Mouse (Mus musculus) right cerebral cortex, postnatal 36 days (tissue): ENCODE data around the gene Fam160b1.

ENCODE experiments used
- DNase-seq, 2 experiments: peaks; one replicate each; pipeline ENCODE4 v3.0.0; 2022; ENCODE audit warnings: low spot score in 2 of 2, mixed read lengths in 1 of 2

Fam160b1 gene

GRCm38 (mm10) chr19:57366626-57367025 lies 6.1 kb downstream of the Fam160b1 start:
- no peak for DNase-seq

DNA sequence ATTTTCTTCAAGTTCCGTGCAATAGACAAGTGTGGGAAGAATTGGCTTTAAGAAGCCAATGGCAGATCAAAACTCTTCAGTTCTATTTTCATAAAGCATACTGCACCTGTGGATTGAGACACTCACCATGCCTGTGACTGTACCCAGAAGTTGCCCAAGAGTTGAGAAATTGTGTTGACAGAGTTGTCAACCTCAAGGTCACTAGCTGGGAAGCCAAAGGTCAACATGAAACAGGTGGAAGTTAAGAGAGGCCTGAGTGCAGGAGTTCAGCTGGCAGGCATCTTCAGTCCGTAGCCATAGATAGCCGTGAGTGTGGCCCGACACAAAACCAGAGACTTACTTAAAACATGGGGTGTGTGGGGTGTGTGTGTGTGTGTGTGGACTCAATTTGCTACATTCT lies 6.7 kb downstream of the Fam160b1 start:
- no peak for DNase-seq

DNA sequence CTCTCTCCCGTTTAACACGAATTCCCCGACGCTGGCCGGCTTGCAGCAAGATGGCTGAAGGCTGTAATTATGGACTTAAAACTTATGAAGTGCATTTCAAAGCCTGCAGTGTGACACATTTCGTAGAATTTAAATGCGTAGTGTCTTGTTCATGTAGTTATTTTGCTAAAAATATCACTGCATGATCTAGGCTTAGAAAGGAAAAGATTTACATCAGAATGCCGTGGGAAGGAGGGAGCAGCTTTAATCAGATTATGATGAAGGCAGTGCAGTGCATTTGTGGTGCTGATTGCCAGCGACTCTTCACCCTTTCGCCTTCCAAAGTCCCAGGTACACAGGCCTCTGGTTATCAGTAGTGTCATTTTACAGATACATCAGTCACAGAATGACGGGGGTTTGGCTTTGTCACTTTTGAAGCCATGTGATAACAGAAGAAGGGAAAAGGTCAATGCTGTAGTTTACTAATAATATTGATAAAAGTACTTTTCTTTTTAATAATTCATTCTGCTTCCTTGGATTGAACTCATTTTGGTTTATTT lies 7.4 kb downstream of the Fam160b1 start:
- no peak for DNase-seq

- DNase-seq: peak in 1 of 2 experiments; percentile 38
These were observed 12.9 kb downstream of the Fam160b1 start for GRCm38 (mm10) chr19:57373276-57373811.

DNA sequence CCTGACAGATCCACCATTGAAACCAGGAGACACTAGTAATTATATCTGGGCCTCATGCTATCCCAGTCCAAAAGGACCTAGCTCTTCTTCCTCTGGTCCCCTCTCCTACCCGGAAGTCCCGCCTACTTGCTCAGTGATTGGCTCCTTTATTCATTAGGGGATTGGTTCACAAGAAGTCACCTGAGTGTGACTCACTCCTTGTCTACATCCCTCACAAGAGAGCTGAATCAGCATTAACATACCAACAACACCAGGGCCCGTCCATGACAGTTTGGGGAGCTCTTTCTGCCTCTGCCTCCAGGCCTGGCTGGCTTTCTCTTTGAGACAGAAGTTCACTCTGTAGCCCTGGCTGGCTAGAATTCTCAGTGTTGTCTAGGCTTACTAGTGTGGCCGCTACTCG lies 14.7 kb downstream of the Fam160b1 start:
- no peak for DNase-seq

DNA sequence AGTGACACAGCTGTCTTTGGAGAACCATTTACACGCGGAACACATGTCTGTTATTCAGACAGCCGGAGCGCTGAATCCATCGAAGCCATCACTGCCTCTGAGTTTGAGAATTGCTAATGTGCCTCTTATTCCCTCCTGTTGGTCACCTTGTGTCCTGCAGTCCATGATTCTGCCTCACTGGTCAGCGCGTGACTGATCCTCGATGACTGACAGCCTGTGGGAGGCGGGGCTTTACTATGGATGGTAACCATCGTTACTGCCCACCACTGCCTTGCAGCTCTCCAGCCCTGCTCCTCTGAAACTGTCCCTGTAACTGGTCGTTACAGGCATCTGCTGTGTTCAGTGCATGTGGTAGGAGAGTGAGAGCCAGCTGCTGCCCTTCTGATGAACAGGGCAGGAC lies 15.3 kb downstream of the Fam160b1 start:
- DNase-seq: no peak

DNA sequence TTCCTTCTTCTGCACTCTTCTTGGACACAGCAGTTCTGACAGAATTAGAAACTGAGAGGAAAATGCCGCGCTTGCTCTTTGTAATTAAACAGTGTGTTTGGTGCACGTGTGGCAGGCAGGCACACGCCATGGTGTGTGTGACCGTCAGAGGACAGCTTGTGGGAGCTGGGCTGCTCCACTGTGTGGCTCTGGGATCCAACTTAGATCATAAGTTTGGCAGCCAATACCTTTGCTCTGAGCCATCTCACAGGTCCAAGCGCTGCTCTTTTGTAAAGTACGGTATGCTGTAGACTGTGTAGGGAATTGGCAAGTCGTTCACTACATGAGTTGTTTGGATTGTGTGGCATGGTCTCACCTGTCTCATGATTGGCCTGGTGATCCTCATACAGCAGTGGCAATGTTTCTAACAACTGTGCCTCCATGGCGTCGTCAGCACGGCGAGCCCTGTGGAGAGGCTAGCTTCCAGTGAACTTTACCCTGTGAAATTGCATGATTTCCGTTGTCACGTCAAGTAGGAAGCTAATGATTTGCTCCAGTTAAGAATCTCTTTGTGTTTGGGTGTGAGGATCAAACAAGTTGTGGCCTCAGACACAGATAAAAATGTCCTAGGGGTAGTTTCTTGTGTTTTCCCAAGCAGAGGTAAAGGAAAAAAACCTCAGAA lies 16.7 kb downstream of the Fam160b1 start:
- no peak for DNase-seq

DNA sequence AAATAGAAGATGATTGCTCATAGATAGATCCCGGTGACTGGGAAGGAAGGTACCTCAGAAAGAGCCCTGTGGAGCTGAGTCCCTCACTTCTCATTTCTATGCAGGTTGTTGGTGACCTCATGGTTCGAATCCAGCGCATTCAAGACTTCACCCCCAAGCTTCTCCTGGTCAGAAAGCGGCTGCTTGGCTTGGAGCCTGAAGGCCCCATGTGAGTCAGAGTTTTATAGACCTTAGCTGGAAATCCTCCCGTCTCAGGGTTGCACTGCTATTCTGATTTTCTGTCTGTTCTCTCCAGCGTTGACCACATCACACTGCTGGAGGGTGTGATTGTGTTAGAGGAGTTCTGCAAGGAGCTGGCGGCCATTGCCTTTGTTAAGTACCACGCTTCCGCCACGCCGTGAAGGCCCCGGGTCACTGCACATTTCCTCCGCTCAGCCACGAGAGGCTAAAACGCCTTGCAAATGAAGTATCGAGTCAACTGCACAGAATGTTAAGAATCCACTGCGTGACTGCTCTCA lies 25.8 kb downstream of the Fam160b1 start:
- DNase-seq: no peak

GRCm38 (mm10) chr19:57391545-57391944 lies 31.1 kb downstream of the Fam160b1 start:
- no peak for DNase-seq

- DNase-seq: no peak
These were observed 33.0 kb downstream of the Fam160b1 start for GRCm38 (mm10) chr19:57393357-57393957.

GRCm38 (mm10) chr19:57396609-57397008 lies 36.1 kb downstream of the Fam160b1 start:
- no peak for DNase-seq

DNA sequence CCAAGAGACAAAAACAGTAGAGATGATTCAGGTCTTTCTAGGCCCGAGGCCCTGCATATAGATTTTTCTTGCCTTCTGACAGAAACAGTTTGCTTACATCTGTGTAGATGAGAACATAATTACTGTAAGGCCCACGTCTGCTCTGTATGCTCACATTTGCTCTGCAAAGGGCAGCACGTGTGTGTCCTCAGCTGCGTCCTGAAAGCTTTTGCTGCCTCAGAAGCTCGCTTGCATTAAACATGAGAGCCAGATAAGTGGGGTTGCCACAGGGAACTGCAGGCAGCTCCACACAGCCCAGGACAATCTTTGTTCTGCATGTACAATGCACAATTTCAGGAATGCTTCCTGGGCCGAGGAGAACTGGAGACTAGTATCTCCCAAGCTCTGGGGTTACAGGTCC lies 41.9 kb downstream of the Fam160b1 start:
- DNase-seq: no peak

GRCm38 (mm10) chr19:57403700-57404501 lies 43.4 kb downstream of the Fam160b1 start:
- peak; percentile 39 to 44 for DNase-seq

DNA sequence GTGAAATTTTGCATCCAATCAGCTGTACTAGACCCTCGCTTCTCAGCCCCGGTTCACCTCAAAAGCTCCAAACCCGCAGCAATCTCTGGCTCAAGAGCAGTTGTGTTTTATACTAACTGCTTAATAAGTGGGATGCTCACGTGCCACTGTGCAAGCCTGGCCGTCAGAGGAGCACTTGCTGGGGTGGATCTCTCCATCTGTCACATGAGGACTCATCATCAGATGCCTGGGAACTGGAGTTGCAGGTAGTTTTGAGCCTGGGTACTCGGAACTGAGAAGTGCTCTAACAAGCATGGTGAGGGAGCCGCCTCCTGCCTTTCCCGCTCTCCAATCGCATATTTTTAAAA lies 44.0 kb downstream of the Fam160b1 start:
- DNase-seq: no peak

- no peak for DNase-seq
These were observed 47.5 kb downstream of the Fam160b1 start for GRCm38 (mm10) chr19:57407947-57408346.

DNA sequence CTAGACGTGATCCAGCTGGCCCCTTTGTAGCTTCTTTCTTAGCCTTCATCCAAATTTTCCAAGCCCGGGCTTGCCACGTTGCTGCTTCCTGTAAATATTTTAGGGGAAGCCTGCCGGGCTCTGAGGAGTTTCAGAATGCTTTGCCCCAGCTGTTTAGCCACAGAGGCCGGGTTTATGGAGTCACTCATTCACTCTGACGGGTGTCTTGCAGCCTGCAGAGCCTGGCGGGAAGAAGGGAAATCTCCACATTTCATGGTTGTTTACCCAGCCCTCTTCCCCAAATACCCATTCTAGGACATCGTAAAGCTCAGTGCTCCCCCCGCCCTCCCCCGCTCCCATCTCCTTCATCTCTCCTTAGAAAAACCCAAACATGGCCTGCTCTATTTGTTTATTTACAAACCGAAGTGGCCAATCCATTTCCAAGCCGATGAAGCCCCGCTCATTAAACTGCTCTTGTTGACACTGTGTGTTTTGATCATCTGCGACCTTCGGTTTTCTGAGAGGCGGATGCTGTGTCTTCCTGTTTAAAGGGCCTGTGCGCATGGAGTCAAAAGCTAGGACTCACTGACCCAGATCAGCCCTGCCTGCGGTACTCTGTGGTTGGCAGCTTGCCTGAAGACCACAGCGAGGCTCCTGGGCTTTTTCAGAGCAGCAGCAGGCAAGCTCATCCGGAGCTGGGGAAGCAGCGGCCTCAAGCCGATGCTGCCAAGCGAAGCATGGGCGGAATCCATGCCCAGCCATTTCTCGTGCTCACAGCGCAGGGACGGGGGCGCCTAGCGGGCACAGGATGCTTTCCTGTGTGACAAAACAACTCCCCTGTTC lies 51.1 kb downstream of the Fam160b1 start:
- peak; percentile 22 to 39 for DNase-seq

- no peak for DNase-seq
These were observed 52.7 kb downstream of the Fam160b1 start for GRCm38 (mm10) chr19:57413170-57413569.

GRCm38 (mm10) chr19:57413918-57414317 lies 53.4 kb downstream of the Fam160b1 start:
- no peak for DNase-seq

- DNase-seq: peak in 1 of 2 experiments; percentile 24
These were observed 54.7 kb downstream of the Fam160b1 start for GRCm38 (mm10) chr19:57415031-57415807.

- no peak for DNase-seq
These were observed 57.5 kb downstream of the Fam160b1 start for GRCm38 (mm10) chr19:57417800-57418580.
